Mouse (Mus musculus) megakaryocyte, adult 5-6 weeks (primary cell): ENCODE measurements around the gene Zfr2. TPM values are rescaled to one million over a fixed set of nuclear protein-coding genes. Genes with fewer than 3 reads are reported as not detected.
"Not testable (repeated sequence)": the region's sequence is repeated elsewhere in the genome, so short reads cannot be mapped to it uniquely, and the experiment has no call there.

ENCODE experiments used
- ATAC-seq: 2 replicates; pipeline ENCODE4 v1.8.0; 2016; ENCODE audit warnings: mild to moderate bottlenecking, inconsistent platforms; ENCODE audit not compliant: poor library complexity, severe bottlenecking
- total RNA-seq, 2 experiments: library from RNA; stranded (forward) in 1 of 2; stranded (reverse) in 1 of 2; fragments of 153-499, 151-499 nt in 1 of 2; fragments of 221-1000, 200-1000 nt in 1 of 2; gene quantifications; 2 replicates each; pipeline versions ENCODE4 v1.2.3 to v1.2.4; 2015 to 2017

Zfr2 gene
- total RNA-seq, 2 experiments from 2014 or later: 0.26 TPM; not detected in 1

GRCm38 (mm10) chr10:81201807-81202758 is 30.9 kb upstream of the Zfr2 start, which contains the start of gene Nmrk2:
TSS of gene Nmrk2 (minus strand) at chr10:81202051.
- ATAC-seq: no peak

GRCm38 (mm10) chr10:81202978-81203720 is 29.8 kb upstream of the Zfr2 start:
- no peak for ATAC-seq

- ATAC-seq: no peak
Observed at GRCm38 (mm10) chr10:81204137-81204536, 28.8 kb upstream of the Zfr2 start.

GRCm38 (mm10) chr10:81210154-81210553 is 22.8 kb upstream of the Zfr2 start:
- ATAC-seq: no peak

GRCm38 (mm10) chr10:81216260-81216659 is 16.7 kb upstream of the Zfr2 start:
- ATAC-seq: no peak

- no peak for ATAC-seq
Observed at GRCm38 (mm10) chr10:81216810-81217209, 16.1 kb upstream of the Zfr2 start.

- not testable (repeated sequence) for ATAC-seq
Observed at GRCm38 (mm10) chr10:81217267-81217666, 15.7 kb upstream of the Zfr2 start.

- peak; percentile 86 for ATAC-seq
Observed at GRCm38 (mm10) chr10:81217964-81218363, 15.0 kb upstream of the Zfr2 start.

GRCm38 (mm10) chr10:81221402-81222015 is 11.4 kb upstream of the Zfr2 start:
- ATAC-seq: peak; percentile 85

GRCm38 (mm10) chr10:81223731-81224130 is 9.2 kb upstream of the Zfr2 start:
- not testable (repeated sequence) for ATAC-seq

- ATAC-seq: no peak
Observed at GRCm38 (mm10) chr10:81229735-81230437, 3.1 kb upstream of the Zfr2 start.

GRCm38 (mm10) chr10:81230438-81231332 is 2.3 kb upstream of the Zfr2 start, which contains the start of gene Atcay:
TSS of gene Atcay (minus strand) at chr10:81230833.
- ATAC-seq: no peak

- no peak for ATAC-seq
Observed at GRCm38 (mm10) chr10:81231436-81231835, 1.5 kb upstream of the Zfr2 start.

GRCm38 (mm10) chr10:81233226-81233585 is 251 bp downstream of the Zfr2 start:
- no peak for ATAC-seq

- ATAC-seq: no peak
Observed at GRCm38 (mm10) chr10:81234206-81234605, 1.3 kb downstream of the Zfr2 start.

- ATAC-seq: no peak
Observed at GRCm38 (mm10) chr10:81236471-81237268, 3.7 kb downstream of the Zfr2 start.

- no peak for ATAC-seq
Observed at GRCm38 (mm10) chr10:81238618-81239017, 5.7 kb downstream of the Zfr2 start.

- ATAC-seq: no peak; the same call in 1 of the 2 replicates
Observed at GRCm38 (mm10) chr10:81240876-81241275, 7.9 kb downstream of the Zfr2 start.

- ATAC-seq: no peak
Observed at GRCm38 (mm10) chr10:81242021-81242420, 9.1 kb downstream of the Zfr2 start.
